Mouse (Mus musculus): ENCODE measurements around the gene Ift80.
A peak's percentile ranks its signal among the peaks of the same experiment; 100 is the strongest.
"Not testable (repeated sequence)": the region's sequence is repeated elsewhere in the genome, so short reads cannot be mapped to it uniquely, and the experiment has no call there.

The Ift80 gene

GRCm38 (mm10) chr3:69004437-69005337 lies at the start of gene Ift80, which contains the start of gene Smc4:
TSS of gene Ift80 (minus strand) at chr3:69004570.
TSS of gene Smc4 (plus strand) at chr3:69004738.
- peak; percentile 98 for ATAC-seq (ENCODE audit: low TSS enrichment)

- no peak for ATAC-seq (ENCODE audit: low TSS enrichment)
Observed at GRCm38 (mm10) chr3:69051894-69052293, 47.5 kb upstream of the Ift80 start.

GRCm38 (mm10) chr3:69049011-69049410 lies 44.6 kb upstream of the Ift80 start:
- ATAC-seq (ENCODE audit: low TSS enrichment): no peak

- ATAC-seq (ENCODE audit: low TSS enrichment): no peak
Observed at GRCm38 (mm10) chr3:69047684-69048083, 43.3 kb upstream of the Ift80 start.

- no peak for ATAC-seq (ENCODE audit: low TSS enrichment)
Observed at GRCm38 (mm10) chr3:69046509-69046908, 42.1 kb upstream of the Ift80 start.

GRCm38 (mm10) chr3:69045750-69046149 lies 41.4 kb upstream of the Ift80 start:
- no peak for ATAC-seq (ENCODE audit: low TSS enrichment)

- ATAC-seq (ENCODE audit: low TSS enrichment): peak; percentile 5; the same call in 1 of the 2 replicates
Observed at GRCm38 (mm10) chr3:69045400-69045703, 41.0 kb upstream of the Ift80 start.

- peak; percentile 86 for ATAC-seq (ENCODE audit: low TSS enrichment)
Observed at GRCm38 (mm10) chr3:69044645-69045399, 40.5 kb upstream of the Ift80 start, which contains the start of gene Trim59. TSS of gene Trim59 (minus strand) at chr3:69044755.

- peak; percentile 62 for ATAC-seq (ENCODE audit: low TSS enrichment)
Observed at GRCm38 (mm10) chr3:69044167-69044591, 39.8 kb upstream of the Ift80 start.

GRCm38 (mm10) chr3:69041298-69041697 lies 36.9 kb upstream of the Ift80 start:
- ATAC-seq (ENCODE audit: low TSS enrichment): no peak

- no peak for ATAC-seq (ENCODE audit: low TSS enrichment)
Observed at GRCm38 (mm10) chr3:69040105-69040504, 35.7 kb upstream of the Ift80 start.

- no peak for ATAC-seq (ENCODE audit: low TSS enrichment)
Observed at GRCm38 (mm10) chr3:69026133-69026783, 21.9 kb upstream of the Ift80 start.

- ATAC-seq (ENCODE audit: low TSS enrichment): no peak
Observed at GRCm38 (mm10) chr3:69020764-69021163, 16.4 kb upstream of the Ift80 start.

- no peak for ATAC-seq (ENCODE audit: low TSS enrichment)
Observed at GRCm38 (mm10) chr3:69020285-69020684, 15.9 kb upstream of the Ift80 start.

- ATAC-seq (ENCODE audit: low TSS enrichment): not testable (repeated sequence)
Observed at GRCm38 (mm10) chr3:69018635-69019034, 14.3 kb upstream of the Ift80 start.

- ATAC-seq (ENCODE audit: low TSS enrichment): no peak
Observed at GRCm38 (mm10) chr3:69017181-69017580, 12.8 kb upstream of the Ift80 start.

GRCm38 (mm10) chr3:69008873-69009272 lies 4.5 kb upstream of the Ift80 start:
- ATAC-seq (ENCODE audit: low TSS enrichment): no peak

- ATAC-seq (ENCODE audit: low TSS enrichment): no peak
Observed at GRCm38 (mm10) chr3:69006246-69006760, 1.9 kb upstream of the Ift80 start.

- ATAC-seq (ENCODE audit: low TSS enrichment): no peak
Observed at GRCm38 (mm10) chr3:69005338-69006245, 1.2 kb upstream of the Ift80 start.

- ATAC-seq (ENCODE audit: low TSS enrichment): peak; percentile 55
Observed at GRCm38 (mm10) chr3:69004055-69004436, 324 bp downstream of the Ift80 start.

GRCm38 (mm10) chr3:69002781-69003180 lies 1.6 kb downstream of the Ift80 start:
- ATAC-seq (ENCODE audit: low TSS enrichment): no peak

Data from frontal cortex, adult (tissue).